Mouse (Mus musculus): ENCODE data around the gene Fpgs. TPM values are rescaled to one million over a fixed set of nuclear protein-coding genes. Genes with fewer than 3 reads are reported as not detected.
A peak's percentile ranks its signal among the peaks of the same experiment; 100 is the strongest.

Fpgs gene
- 24.7 and 34.8 TPM in 2 replicates for polyA plus RNA-seq (2016; fragmentation: Nextera tagmentation; extraction: Ambion mirVana)

DNA sequence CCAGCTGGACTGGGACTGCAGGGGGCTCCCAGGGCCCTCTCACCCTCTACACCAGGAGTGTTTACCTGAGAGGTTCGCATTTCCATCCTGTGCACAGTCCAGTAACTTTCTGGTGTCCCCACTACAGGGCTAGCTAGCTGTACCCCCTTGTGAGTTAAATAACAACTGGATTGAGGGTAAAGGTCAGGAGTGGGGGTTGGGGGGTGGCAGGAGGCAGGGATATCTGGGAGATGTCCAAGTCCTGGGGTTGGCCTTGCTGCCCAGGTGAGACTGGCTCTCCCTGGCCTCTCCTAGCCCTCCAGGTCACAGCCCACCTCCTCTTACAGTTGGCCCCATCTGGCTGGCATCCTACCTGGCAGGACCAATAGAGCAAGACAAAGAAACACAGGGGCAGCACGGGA, at the start of gene Fpgs:
Fpgs (minus strand) TSS at position 125 of the 401 bp plus-strand sequence.
- H3K4me3 ChIP-seq, result no peak within 1 kb of the TSS
- no peaks in the 10 kb centered on the region for H3K9me3 ChIP-seq
- DNase-seq (ENCODE audit: low spot score), result no peak
- H3K36me3 ChIP-seq, result peaks cover 67% of the 10 kb centered on the region
- peaks cover 3% of the 10 kb centered on the region; the same call in 1 of the 2 replicates for H3K4me1 ChIP-seq
- H3K27ac ChIP-seq, result peak within 1 kb of the TSS; percentile 10; the same call in 1 of the 2 replicates
- WGBS, result 83% methylated on average over 2 of the region's 2 CpGs
- H3K27me3 ChIP-seq (ENCODE audit: insufficient read depth, poor library complexity, severe bottlenecking), result no peaks in the 10 kb centered on the region

DNA sequence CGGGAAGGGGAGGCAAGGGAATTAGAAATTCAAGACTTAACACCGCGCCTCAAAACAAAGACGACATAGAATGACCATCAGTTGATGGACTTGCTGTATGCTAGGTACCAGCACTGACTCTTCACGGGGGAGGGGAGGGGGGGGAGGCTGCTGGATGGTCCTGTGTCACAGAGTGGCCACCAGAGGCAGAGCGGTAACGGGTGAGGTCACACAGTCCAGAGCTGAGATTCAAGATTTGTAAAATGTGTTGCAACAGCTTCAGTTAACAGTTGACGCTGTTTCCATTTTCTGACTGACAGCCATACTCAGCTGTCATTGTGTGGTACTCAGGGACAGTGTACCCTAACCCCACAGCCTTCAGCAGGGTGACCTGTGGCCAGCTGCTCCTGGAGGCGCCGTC, 48.2 kb upstream of the Fpgs start:
- DNase-seq (ENCODE audit: low spot score), result no peak
- Histone ChIP-seq H3K36me3 (peaks cover 49% of the 10 kb centered on the region), H3K27me3 (ENCODE audit: insufficient read depth, poor library complexity, severe bottlenecking) (peaks cover 19% of the 10 kb centered on the region), H3K4me3 (peak overlapping the region; percentile 60), H3K9me3 (no peaks in the 10 kb centered on the region), H3K27ac (no peak overlapping the region; the same call in 1 of the 2 replicates), H3K4me1 (peaks cover 21% of the 10 kb centered on the region)
- WGBS, result 65% methylated on average over 10 of the region's 10 CpGs

DNA sequence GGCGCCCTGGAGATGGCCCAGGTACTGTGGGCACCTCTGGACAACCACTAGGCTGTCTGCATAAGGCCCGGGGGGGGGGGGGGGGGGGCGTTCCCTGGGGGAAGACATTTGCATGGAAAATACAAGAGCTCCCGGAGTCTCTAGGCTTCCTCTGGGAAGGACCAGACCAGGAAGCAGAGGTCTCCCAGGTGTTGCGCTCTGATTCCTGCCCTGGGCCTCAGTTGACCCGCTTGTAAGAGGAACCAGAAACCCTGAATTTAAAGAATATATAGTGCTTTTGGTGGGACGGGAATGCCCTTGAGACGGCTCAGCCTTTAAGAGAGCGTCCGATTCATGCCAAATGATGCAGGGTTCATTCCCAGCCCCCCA, 47.7 kb upstream of the Fpgs start:
- Histone ChIP-seq H3K4me1 (peaks cover 21% of the 10 kb centered on the region), H3K36me3 (peaks cover 54% of the 10 kb centered on the region), H3K9me3 (no peaks in the 10 kb centered on the region), H3K27me3 (ENCODE audit: insufficient read depth, poor library complexity, severe bottlenecking) (peaks cover 19% of the 10 kb centered on the region), H3K27ac (peak overlapping the region; percentile 60), H3K4me3 (peak overlapping the region; percentile 60)
- no peak for DNase-seq (ENCODE audit: low spot score)
- WGBS, result 35% methylated on average over 9 of the region's 10 CpGs

DNA sequence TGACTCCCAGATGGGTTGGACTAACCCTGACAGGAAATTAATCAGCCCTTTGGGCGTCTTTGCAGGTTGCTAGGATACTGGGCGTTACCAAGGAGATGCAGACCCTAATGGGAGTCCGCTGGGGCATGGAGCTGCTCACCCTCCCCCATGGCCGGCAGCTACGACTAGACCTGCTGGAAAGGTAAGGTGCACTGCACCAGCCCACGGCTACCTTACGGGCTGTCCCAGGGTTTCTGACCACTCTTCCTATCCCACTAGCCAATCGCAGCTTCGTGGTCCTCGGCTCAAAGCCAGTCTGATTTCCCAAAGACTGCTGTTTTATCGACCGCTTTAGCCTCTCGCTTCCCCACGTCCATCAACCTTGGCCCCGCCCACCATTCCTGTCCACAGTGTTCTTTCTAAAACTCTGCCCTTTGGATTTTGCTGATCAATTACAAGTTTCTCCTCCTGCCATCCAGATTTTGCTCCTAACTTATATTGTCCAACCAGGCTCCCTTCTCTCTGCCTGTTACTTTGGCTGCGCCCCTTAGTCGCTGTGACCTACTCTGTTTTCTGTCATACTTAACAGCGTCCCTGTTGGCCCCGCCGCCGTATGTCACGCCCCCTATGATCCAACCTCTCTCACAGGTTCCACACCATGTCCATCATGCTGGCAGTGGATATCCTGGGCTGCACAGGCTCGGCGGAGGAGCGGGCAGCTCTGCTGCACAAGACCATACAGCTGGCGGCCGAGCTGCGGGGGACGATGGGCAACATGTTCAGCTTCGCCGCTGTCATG, 47.1 kb upstream of the Fpgs start:
- Histone ChIP-seq H3K9me3 (no peaks in the 10 kb centered on the region), H3K4me3 (peak overlapping the region; percentile 60), H3K4me1 (peaks cover 21% of the 10 kb centered on the region), H3K27me3 (ENCODE audit: insufficient read depth, poor library complexity, severe bottlenecking) (peaks cover 24% of the 10 kb centered on the region), H3K36me3 (peaks cover 60% of the 10 kb centered on the region), H3K27ac (peak overlapping the region; percentile 60)
- peak; percentile 92 for DNase-seq (ENCODE audit: low spot score)
- WGBS, result 9% methylated on average over 31 of the region's 31 CpGs

DNA sequence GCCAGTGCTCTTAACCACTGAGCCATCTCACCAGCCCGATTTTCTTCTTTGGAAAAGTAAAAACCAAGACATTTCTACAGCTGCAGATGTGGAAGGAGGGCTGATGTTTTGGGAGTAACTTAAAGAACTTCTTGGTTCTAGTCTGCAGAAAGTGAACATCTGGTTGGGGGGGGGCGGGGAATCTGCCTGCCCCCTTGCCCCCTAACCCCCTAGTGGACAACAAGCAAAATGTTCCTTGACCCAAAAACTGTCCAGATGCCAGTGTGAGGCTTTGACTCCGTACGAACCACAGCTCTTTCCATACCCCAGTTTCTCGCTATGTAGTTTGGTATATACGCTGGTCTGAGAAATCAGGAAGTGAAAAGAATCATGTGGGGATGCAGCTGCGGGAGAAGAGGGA, 46.3 kb upstream of the Fpgs start:
- H3K36me3 ChIP-seq, result peaks cover 69% of the 10 kb centered on the region
- H3K9me3 ChIP-seq, result no peaks in the 10 kb centered on the region
- H3K27me3 ChIP-seq (ENCODE audit: insufficient read depth, poor library complexity, severe bottlenecking), result peaks cover 33% of the 10 kb centered on the region
- no peak overlapping the region for H3K4me3 ChIP-seq
- no peak overlapping the region for H3K27ac ChIP-seq
- no peak for DNase-seq (ENCODE audit: low spot score)
- H3K4me1 ChIP-seq, result peaks cover 21% of the 10 kb centered on the region
- WGBS, result 68% methylated on average over 7 of the region's 7 CpGs

GRCm38 (mm10) chr2:32749082-32749481, 45.1 kb upstream of the Fpgs start:
- H3K27ac ChIP-seq, result no peak overlapping the region
- peaks cover 21% of the 10 kb centered on the region for H3K4me1 ChIP-seq
- no peak for DNase-seq (ENCODE audit: low spot score)
- H3K36me3 ChIP-seq, result peaks cover 65% of the 10 kb centered on the region
- H3K4me3 ChIP-seq, result no peak overlapping the region
- H3K27me3 ChIP-seq (ENCODE audit: insufficient read depth, poor library complexity, severe bottlenecking), result peaks cover 29% of the 10 kb centered on the region
- 84% methylated on average over 16 of the region's 16 CpGs for WGBS
- no peaks in the 10 kb centered on the region for H3K9me3 ChIP-seq

DNA sequence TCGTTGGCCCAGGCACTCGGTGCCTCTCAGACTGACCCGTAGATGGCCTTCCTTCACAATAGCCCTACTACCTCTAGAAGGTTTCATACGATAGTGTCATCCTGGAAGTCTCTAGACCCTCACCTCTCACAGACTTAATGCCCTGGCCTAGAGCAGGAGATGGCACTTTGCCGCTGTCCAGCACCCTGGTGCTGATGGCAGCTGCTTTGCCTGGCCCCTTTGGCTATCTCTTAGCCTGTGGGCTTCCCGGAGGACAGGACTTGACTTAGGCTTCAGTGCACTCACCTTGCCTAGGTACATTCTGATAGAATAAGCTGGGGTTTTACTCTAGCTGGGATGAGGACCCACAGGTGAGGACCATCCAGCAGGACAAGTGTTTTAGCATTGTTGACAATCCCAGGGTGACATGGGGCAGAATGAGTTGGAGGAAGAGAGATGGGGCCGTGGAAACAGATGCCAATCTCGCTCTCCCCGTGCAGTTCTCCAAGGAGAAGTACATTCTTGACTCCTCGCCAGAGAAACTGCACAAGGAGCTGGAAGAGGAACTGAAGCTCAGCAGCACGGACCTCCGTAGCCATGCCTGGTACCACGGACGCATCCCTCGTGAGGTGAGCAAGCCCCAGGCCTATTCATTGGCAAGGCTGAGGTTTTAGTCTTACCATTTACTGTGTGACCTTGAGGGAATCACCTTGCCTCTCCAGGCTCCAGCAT, 40.5 kb upstream of the Fpgs start:
- WGBS, result 72% methylated on average over 15 of the region's 15 CpGs
- H3K36me3 ChIP-seq, result peaks cover 40% of the 10 kb centered on the region
- H3K27ac ChIP-seq, result no peak overlapping the region
- peaks cover 24% of the 10 kb centered on the region for H3K4me1 ChIP-seq
- peaks cover 67% of the 10 kb centered on the region for H3K27me3 ChIP-seq (ENCODE audit: insufficient read depth, poor library complexity, severe bottlenecking)
- no peak for DNase-seq (ENCODE audit: low spot score)
- no peak overlapping the region for H3K4me3 ChIP-seq
- no peaks in the 10 kb centered on the region for H3K9me3 ChIP-seq

- Histone ChIP-seq H3K36me3 (peaks cover 34% of the 10 kb centered on the region), H3K9me3 (no peaks in the 10 kb centered on the region), H3K4me1 (peaks cover 27% of the 10 kb centered on the region), H3K27me3 (ENCODE audit: insufficient read depth, poor library complexity, severe bottlenecking) (peaks cover 70% of the 10 kb centered on the region), H3K4me3 (peak overlapping the region; percentile 64), H3K27ac (peak overlapping the region; percentile 82; the same call in 1 of the 2 replicates)
- no peak for DNase-seq (ENCODE audit: low spot score)
- WGBS, result 8% methylated on average over 18 of the region's 18 CpGs
These were observed 38.2 kb upstream of the Fpgs start for GRCm38 (mm10) chr2:32742173-32742531.

GRCm38 (mm10) chr2:32741273-32742172, 37.6 kb upstream of the Fpgs start:
- peak overlapping the region; percentile 82 for H3K27ac ChIP-seq
- peaks cover 70% of the 10 kb centered on the region for H3K27me3 ChIP-seq (ENCODE audit: insufficient read depth, poor library complexity, severe bottlenecking)
- H3K9me3 ChIP-seq, result no peaks in the 10 kb centered on the region
- DNase-seq (ENCODE audit: low spot score), result no peak
- 5% methylated on average over 47 of the region's 58 CpGs for WGBS
- peak overlapping the region; percentile 64 for H3K4me3 ChIP-seq
- peaks cover 29% of the 10 kb centered on the region for H3K36me3 ChIP-seq
- H3K4me1 ChIP-seq, result peaks cover 33% of the 10 kb centered on the region

- Histone ChIP-seq H3K36me3 (peaks cover 23% of the 10 kb centered on the region; the same call in 1 of the 2 replicates), H3K4me1 (peaks cover 37% of the 10 kb centered on the region), H3K27ac (peak within 1 kb of the TSS; percentile 82), H3K4me3 (peak within 1 kb of the TSS; percentile 64), H3K9me3 (no peaks in the 10 kb centered on the region), H3K27me3 (ENCODE audit: insufficient read depth, poor library complexity, severe bottlenecking) (peaks cover 66% of the 10 kb centered on the region)
- 10% methylated on average over 11 of the region's 11 CpGs for WGBS
- DNase-seq (ENCODE audit: low spot score), result no peak
These were observed 36.9 kb upstream of the Fpgs start, which contains the start of gene 6330409D20Rik for GRCm38 (mm10) chr2:32740916-32741272. Gene 6330409D20Rik (minus strand): TSS chr2:32741016.

GRCm38 (mm10) chr2:32739311-32739710, 35.4 kb upstream of the Fpgs start:
- Histone ChIP-seq H3K36me3 (peaks cover 10% of the 10 kb centered on the region; the same call in 1 of the 2 replicates), H3K4me3 (no peak overlapping the region), H3K27me3 (ENCODE audit: insufficient read depth, poor library complexity, severe bottlenecking) (peaks cover 54% of the 10 kb centered on the region), H3K4me1 (peaks cover 52% of the 10 kb centered on the region), H3K27ac (no peak overlapping the region), H3K9me3 (no peaks in the 10 kb centered on the region)
- DNase-seq (ENCODE audit: low spot score), result no peak
- WGBS, result 71% methylated on average over 4 of the region's 4 CpGs

DNA sequence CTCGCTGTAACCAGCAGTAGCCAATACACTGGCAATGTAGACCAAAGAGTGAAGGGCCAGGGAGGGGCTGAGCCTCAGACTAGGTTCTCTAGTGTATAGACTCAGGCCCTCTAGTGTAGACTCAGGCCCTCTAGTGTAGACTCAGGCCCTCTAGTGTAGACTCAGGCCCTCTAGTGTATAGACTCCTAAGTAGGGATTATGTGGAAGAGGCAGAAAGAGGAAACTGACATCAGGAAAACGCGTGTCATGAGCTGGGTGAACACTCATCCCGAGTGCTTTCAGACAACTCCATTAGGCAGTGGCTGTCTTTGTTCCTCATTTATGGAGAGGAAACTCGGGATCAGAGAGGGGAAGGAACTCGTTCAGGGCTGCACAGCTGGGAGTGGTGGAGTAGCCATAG, 33.1 kb upstream of the Fpgs start:
- H3K4me1 ChIP-seq, result peaks cover 59% of the 10 kb centered on the region
- 54% methylated on average over 6 of the region's 6 CpGs for WGBS
- H3K27me3 ChIP-seq (ENCODE audit: insufficient read depth, poor library complexity, severe bottlenecking), result peaks cover 33% of the 10 kb centered on the region
- peak overlapping the region; percentile 6; the same call in 1 of the 2 replicates for H3K27ac ChIP-seq
- no peak overlapping the region for H3K4me3 ChIP-seq
- DNase-seq (ENCODE audit: low spot score), result no peak
- no peaks in the 10 kb centered on the region for H3K9me3 ChIP-seq
- H3K36me3 ChIP-seq, result peaks cover 10% of the 10 kb centered on the region; the same call in 1 of the 2 replicates

Data from heart, embryonic 10.5 days (tissue).